ENCODE assay signal across 9 mouse cellular contexts in genomic region chr7:76353469-76353868, GRCm38 (mm10).
DNase-seq lines count a peak whose midpoint lies in the region; ATAC-seq and TF ChIP-seq lines count a peak whose summit lies in the region.
"Had no signal": no experiment of that assay in that cellular context is flagged by ENCODE, and none has a peak within 500 bp of the region (broad histone marks: within the 10 kb centered on the region; RNA-seq: fewer than 3 reads in every experiment).

No protein-coding gene starts in this region.

- H3K36me3 ChIP-seq in intestine, postnatal 0 days (ENCODE audit: control insufficient read depth, insufficient read depth): no peaks in the 10 kb centered on the region
- no peaks in the 10 kb centered on the region for H3K36me3 ChIP-seq in intestine, embryonic 15.5 days
- no peaks in the 10 kb centered on the region for H3K36me3 ChIP-seq in ES-Bruce4 (ENCODE audit: control insufficient read depth, insufficient read depth, low read length, poor library complexity, severe bottlenecking)
- no peaks in the 10 kb centered on the region for H3K36me3 ChIP-seq in kidney, adult 2 months (ENCODE audit: control insufficient read depth, insufficient read depth, low read length)

- no peak overlapping the region for H3K4me2 ChIP-seq in intestine, postnatal 0 days (replicated peaks; ENCODE audit: low read depth)
- no peak overlapping the region for H3K4me2 ChIP-seq in intestine, embryonic 15.5 days (replicated peaks)

- no peak for ATAC-seq in intestine, postnatal 0 days
- ATAC-seq in intestine, embryonic 15.5 days: no peak
- ATAC-seq in megakaryocyte progenitor cell, adult 5-6 weeks (replicated peaks; ENCODE audit: poor library complexity): peak; percentile 72
- ATAC-seq in frontal cortex, adult (ENCODE audit: low TSS enrichment): no peak

- no peak for TF ChIP-seq POLR2A in ES-Bruce4 (IDR thresholded peaks at IDR 0.05; ENCODE audit: insufficient read depth, low read length)
- TF ChIP-seq POLR2A in brain, embryonic 14.5 days (IDR thresholded peaks at IDR 0.05; ENCODE audit: borderline replicate concordance, extremely low read depth, insufficient read depth, insufficient read length, poor library complexity, severe bottlenecking): no peak
- TF ChIP-seq POLR2A in kidney, adult 2 months (IDR thresholded peaks at IDR 0.05; ENCODE audit: low read depth, low read length): no peak

- TF ChIP-seq EP300 in ES-Bruce4 (IDR thresholded peaks at IDR 0.05; ENCODE audit: insufficient read depth, low read depth, low read length): no peak

- H3K27ac ChIP-seq in intestine, postnatal 0 days (ENCODE audit: low read depth, low read length): no peak overlapping the region
- H3K27ac ChIP-seq in intestine, embryonic 15.5 days: no peak overlapping the region
- H3K27ac ChIP-seq in ES-Bruce4 (ENCODE audit: insufficient read depth, low read length): no peak overlapping the region
- H3K27ac ChIP-seq in kidney, adult 2 months (ENCODE audit: insufficient read depth, low read depth, low read length): no peak overlapping the region

- no peaks in the 10 kb centered on the region for H3K27me3 ChIP-seq in intestine, postnatal 0 days (replicated peaks; ENCODE audit: control insufficient read depth, insufficient read depth, low read length)
- no peaks in the 10 kb centered on the region for H3K27me3 ChIP-seq in intestine, embryonic 15.5 days (replicated peaks)
- H3K27me3 ChIP-seq in ES-Bruce4 (ENCODE audit: control insufficient read depth, insufficient read depth, low read length, poor library complexity, severe bottlenecking): no peaks in the 10 kb centered on the region
- no peaks in the 10 kb centered on the region for H3K27me3 ChIP-seq in kidney, adult 2 months (replicated peaks; ENCODE audit: control insufficient read depth, insufficient read depth, low read length)

- H3K4me1 ChIP-seq in intestine, postnatal 0 days (replicated peaks; ENCODE audit: control insufficient read depth, insufficient read depth, low read length): no peaks in the 10 kb centered on the region
- no peaks in the 10 kb centered on the region for H3K4me1 ChIP-seq in intestine, embryonic 15.5 days (replicated peaks)
- H3K4me1 ChIP-seq in ES-Bruce4 (ENCODE audit: control insufficient read depth, insufficient read depth, low read length): no peaks in the 10 kb centered on the region
- H3K4me1 ChIP-seq in kidney, adult 2 months (ENCODE audit: control insufficient read depth, insufficient read depth, low read length): no peaks in the 10 kb centered on the region

- no peak overlapping the region for H3K4me3 ChIP-seq in intestine, postnatal 0 days (ENCODE audit: low read depth, low read length)
- no peak overlapping the region for H3K4me3 ChIP-seq in intestine, embryonic 15.5 days (replicated peaks)
- H3K4me3 ChIP-seq in ES-Bruce4 (ENCODE audit: low read depth, low read length): no peak overlapping the region
- no peak overlapping the region for H3K4me3 ChIP-seq in kidney, adult 2 months (ENCODE audit: insufficient read depth, low read depth, low read length)
- H3K4me3 ChIP-seq: myocyte had no signal

- no peak overlapping the region for H3K9ac ChIP-seq in intestine, postnatal 0 days (ENCODE audit: low read depth, low read length)
- H3K9ac ChIP-seq in intestine, embryonic 15.5 days: no peak overlapping the region
- H3K9ac ChIP-seq in ES-Bruce4 (ENCODE audit: low read depth, poor library complexity, severe bottlenecking): no peak overlapping the region

- no peaks in the 10 kb centered on the region for H3K9me3 ChIP-seq in intestine, postnatal 0 days (ENCODE audit: control insufficient read depth)
- H3K9me3 ChIP-seq in intestine, embryonic 15.5 days: no peaks in the 10 kb centered on the region
- no peaks in the 10 kb centered on the region for H3K9me3 ChIP-seq in ES-Bruce4 (replicated peaks; ENCODE audit: control insufficient read depth, insufficient read depth, low read length, poor library complexity, severe bottlenecking)

- TF ChIP-seq CTCF in intestine, postnatal 0 days (IDR thresholded peaks at IDR 0.05; ENCODE audit: low read depth): 0 out of 2 replicates have a peak, but pooled peaks have one; percentile 11
- TF ChIP-seq CTCF in ES-Bruce4 (IDR thresholded peaks at IDR 0.05; ENCODE audit: low read depth, low read length): peak; percentile 48
- TF ChIP-seq CTCF in brain, embryonic 14.5 days (IDR thresholded peaks at IDR 0.05; ENCODE audit: borderline replicate concordance, extremely low read depth, insufficient read depth, insufficient read length): peak; percentile 24; the same call in 1 of the 2 replicates
- no peak for TF ChIP-seq CTCF in kidney, adult 2 months (conservative IDR thresholded peaks at IDR 0.05; ENCODE audit: insufficient read depth, insufficient read length, low read depth, low read length)

- WGBS in intestine, postnatal 0 days: 61% methylated on average over 10 of the region's 10 CpGs
- WGBS in intestine, embryonic 15.5 days: 56% methylated on average over 10 of the region's 10 CpGs
- WGBS in kidney, adult 2 months: 48% methylated on average over 10 of the region's 10 CpGs

- peak; percentile 43 for DNase-seq in brain, embryonic 14.5 days (ENCODE audit: low read depth)
- no peak for DNase-seq in layer of hippocampus, adult 11-12 months (ENCODE audit: low spot score)
- no peak for DNase-seq in kidney, adult 2 months
